Comparison of ENCODE assay signal across 13 mouse cellular contexts in the genomic region with DNA sequence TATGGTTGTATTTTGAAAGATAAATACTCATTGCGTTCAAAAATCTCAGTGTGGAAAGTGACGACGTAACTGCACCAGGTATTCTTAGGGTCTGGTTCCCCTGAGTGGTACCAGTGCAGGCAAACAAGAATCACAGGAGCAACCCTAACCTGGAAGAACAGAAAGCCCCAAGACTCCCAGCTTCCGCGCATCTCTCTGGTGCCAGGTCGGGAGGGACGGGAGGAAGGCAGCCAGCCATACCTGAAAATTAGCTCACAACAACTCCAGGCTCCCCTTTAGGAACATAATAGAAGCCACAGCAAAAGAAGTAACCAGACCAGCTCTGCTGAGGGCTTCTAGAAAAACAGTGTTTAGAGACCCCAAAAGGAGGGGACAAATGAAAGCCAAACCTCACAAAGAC.
A peak's percentile ranks its signal among the peaks of the same experiment; 100 is the strongest.
DNase-seq lines count a peak whose midpoint lies in the region; ATAC-seq and TF ChIP-seq lines count a peak whose summit lies in the region.
"Had no signal": no experiment of that assay in that cellular context is flagged by ENCODE, and none has a peak within 500 bp of the region (broad histone marks: within the 10 kb centered on the region; RNA-seq: fewer than 3 reads in every experiment).

No protein-coding gene starts in this region.

- TF ChIP-seq CTCF in cortical plate, adult 2 months (IDR thresholded peaks at IDR 0.05; ENCODE audit: extremely low read depth, insufficient read depth, low read length) = no peak

- peaks cover 15% of the 10 kb centered on the region for H3K4me1 ChIP-seq in hindbrain, embryonic 12.5 days
- 0 out of 2 replicates have a peak, but pooled peaks cover 2% of the 10 kb centered on the region for H3K4me1 ChIP-seq in hindbrain, embryonic 11.5 days (replicated peaks; ENCODE audit: control insufficient read depth, insufficient read depth, low read length)
- H3K4me1 ChIP-seq in cortical plate, adult 2 months (ENCODE audit: control insufficient read depth, insufficient read depth, low read length) = peaks cover 8% of the 10 kb centered on the region
- H3K4me1 ChIP-seq in forebrain, embryonic 15.5 days = peaks cover 37% of the 10 kb centered on the region
- peaks cover 31% of the 10 kb centered on the region for H3K4me1 ChIP-seq in midbrain, embryonic 15.5 days
- H3K4me1 ChIP-seq: megakaryocyte, embryonic 14.5 days had no signal

- no peak overlapping the region for H3K27ac ChIP-seq in hindbrain, embryonic 12.5 days
- no peak overlapping the region for H3K27ac ChIP-seq in hindbrain, embryonic 11.5 days (ENCODE audit: low read depth, low read length)
- H3K27ac ChIP-seq in cortical plate, adult 2 months (ENCODE audit: insufficient read depth, low read length) = no peak overlapping the region
- H3K27ac ChIP-seq in forebrain, embryonic 15.5 days (replicated peaks) = no peak overlapping the region
- H3K27ac ChIP-seq in midbrain, embryonic 15.5 days = no peak overlapping the region
- H3K27ac ChIP-seq: limb, embryonic 15.5 days had no signal

- WGBS in hindbrain, embryonic 12.5 days = 83% methylated on average over 7 of the region's 7 CpGs
- 94% methylated on average over 7 of the region's 7 CpGs for WGBS in hindbrain, embryonic 11.5 days
- 51% methylated on average over 7 of the region's 7 CpGs for WGBS in forebrain, embryonic 15.5 days
- 76% methylated on average over 7 of the region's 7 CpGs for WGBS in midbrain, embryonic 15.5 days

- no peak overlapping the region for H3K4me3 ChIP-seq in hindbrain, embryonic 12.5 days
- no peak overlapping the region for H3K4me3 ChIP-seq in hindbrain, embryonic 11.5 days (ENCODE audit: low read depth, low read length)
- H3K4me3 ChIP-seq in cortical plate, adult 2 months (ENCODE audit: insufficient read depth, low read length) = peak overlapping the region; percentile 7; the same call in 1 of the 2 replicates
- H3K4me3 ChIP-seq in forebrain, embryonic 15.5 days = peak overlapping the region; percentile 29; the same call in 1 of the 2 replicates
- H3K4me3 ChIP-seq in midbrain, embryonic 15.5 days = peak overlapping the region; percentile 34; the same call in 1 of the 2 replicates
- H3K4me3 ChIP-seq: limb, embryonic 15.5 days; megakaryocyte, embryonic 14.5 days had no signal

- ATAC-seq in hindbrain, embryonic 12.5 days (ENCODE audit: low FRiP score) = no peak
- ATAC-seq in hindbrain, embryonic 11.5 days (ENCODE audit: low FRiP score) = no peak
- ATAC-seq in forebrain, embryonic 15.5 days (replicated peaks) = no peak
- no peak for ATAC-seq in midbrain, embryonic 15.5 days (replicated peaks)
- no peak for ATAC-seq in CD4-positive, CD25-positive, alpha-beta regulatory T cell, adult 4 months
- ATAC-seq: activated CD4-positive, CD25-positive, alpha-beta regulatory T cell, adult 4 months; Patski had no signal

- H3K9ac ChIP-seq in hindbrain, embryonic 12.5 days = no peak overlapping the region
- H3K9ac ChIP-seq in hindbrain, embryonic 11.5 days (ENCODE audit: low read depth, low read length) = no peak overlapping the region
- no peak overlapping the region; the same call in 1 of the 2 replicates for H3K9ac ChIP-seq in forebrain, embryonic 15.5 days (replicated peaks)
- H3K9ac ChIP-seq in midbrain, embryonic 15.5 days = no peak overlapping the region
- H3K9ac ChIP-seq: limb, embryonic 15.5 days had no signal

- H3K9me3 ChIP-seq in hindbrain, embryonic 12.5 days (replicated peaks) = no peaks in the 10 kb centered on the region
- H3K9me3 ChIP-seq in hindbrain, embryonic 11.5 days (ENCODE audit: control insufficient read depth, low read length) = no peaks in the 10 kb centered on the region
- no peaks in the 10 kb centered on the region for H3K9me3 ChIP-seq in forebrain, embryonic 15.5 days
- H3K9me3 ChIP-seq in midbrain, embryonic 15.5 days = no peaks in the 10 kb centered on the region
- H3K9me3 ChIP-seq: limb, embryonic 15.5 days had no signal

- DNase-seq in hindbrain, embryonic 11.5 days (ENCODE audit: low spot score) = no peak
- DNase-seq in thymus, adult 18-20 months = no peak
- DNase-seq in embryo, embryonic 10.5 days (ENCODE audit: low spot score) = no peak
- DNase-seq: spleen, adult 18-20 months had no signal

- TF ChIP-seq POLR2A in cortical plate, adult 2 months (IDR thresholded peaks at IDR 0.05; ENCODE audit: extremely low read depth, insufficient read depth, low read length) = no peak

- H3K27me3 ChIP-seq in hindbrain, embryonic 12.5 days = no peaks in the 10 kb centered on the region
- H3K27me3 ChIP-seq in hindbrain, embryonic 11.5 days (ENCODE audit: control insufficient read depth, insufficient read depth, low read length) = no peaks in the 10 kb centered on the region
- H3K27me3 ChIP-seq in forebrain, embryonic 15.5 days = no peaks in the 10 kb centered on the region
- no peaks in the 10 kb centered on the region for H3K27me3 ChIP-seq in midbrain, embryonic 15.5 days (replicated peaks)
- H3K27me3 ChIP-seq: limb, embryonic 15.5 days; Patski had no signal

- no peaks in the 10 kb centered on the region for H3K36me3 ChIP-seq in hindbrain, embryonic 12.5 days
- no peaks in the 10 kb centered on the region for H3K36me3 ChIP-seq in hindbrain, embryonic 11.5 days (ENCODE audit: control insufficient read depth, insufficient read depth, low read length)
- no peaks in the 10 kb centered on the region for H3K36me3 ChIP-seq in forebrain, embryonic 15.5 days
- no peaks in the 10 kb centered on the region for H3K36me3 ChIP-seq in midbrain, embryonic 15.5 days (replicated peaks)
- H3K36me3 ChIP-seq: limb, embryonic 15.5 days had no signal

- peak overlapping the region; percentile 39; the same call in 1 of the 2 replicates for H3K4me2 ChIP-seq in hindbrain, embryonic 12.5 days (replicated peaks)
- H3K4me2 ChIP-seq in hindbrain, embryonic 11.5 days (replicated peaks; ENCODE audit: low read depth, low read length) = no peak overlapping the region
- H3K4me2 ChIP-seq in forebrain, embryonic 15.5 days (replicated peaks) = peak overlapping the region; percentile 35
- peak overlapping the region; percentile 53 for H3K4me2 ChIP-seq in midbrain, embryonic 15.5 days

Comparison
In these comparisons a context has a peak if more than half of its experiments do, and no peak if none do; other contexts are left out.
1. H3K4me3 ChIP-seq: peak in cortical plate, adult 2 months (single experiment), forebrain, embryonic 15.5 days (single experiment) and midbrain, embryonic 15.5 days (single experiment); none in hindbrain, embryonic 12.5 days (single experiment) and hindbrain, embryonic 11.5 days (single experiment).